Mouse (Mus musculus) heart, embryonic 16.5 days (tissue): Measurements from ENCODE around the gene Ttc7b. TPM values are rescaled to one million over a fixed set of nuclear protein-coding genes. Genes with fewer than 3 reads are reported as not detected.

Source experiments
- ATAC-seq: fragments of 200-750 bp; cut with Nextera tagmentation; replicated peaks from 2 replicates; pipeline ENCODE4 v1.8.0; 2017; ENCODE audit warnings: moderate number of reproducible peaks; ENCODE audit not compliant: insufficient read depth, low FRiP score; ENCODE audit errors: extremely low read depth
- H3K27ac ChIP-seq: fragments of 300-500 bp; sonication (generic); 2 replicates; pipeline ENCODE4 v1.5.1; 2014; ENCODE audit warnings: mild to moderate bottlenecking, low read length, control low read depth, moderate library complexity
- H3K27me3 ChIP-seq: fragments of 300-500 bp; sonication (generic); 2 replicates; pipeline ENCODE4 v1.6.1; 2014; ENCODE audit warnings: low read length, mixed read lengths; ENCODE audit not compliant: control insufficient read depth, insufficient read depth
- H3K36me3 ChIP-seq: fragments of 300-500 bp; sonication (generic); 2 replicates; pipeline ENCODE4 v1.6.1; 2014; ENCODE audit not compliant: control insufficient read depth, insufficient read depth
- H3K4me1 ChIP-seq: fragments of 300-500 bp; sonication (generic); 2 replicates; pipeline ENCODE4 v1.6.1; 2014; ENCODE audit warnings: low read length, mixed read lengths; ENCODE audit not compliant: control insufficient read depth, insufficient read depth
- H3K4me2 ChIP-seq: fragments of 300-500 bp; sonication (generic); 2 replicates; pipeline ENCODE4 v1.6.1; 2014; ENCODE audit warnings: low read depth, mild to moderate bottlenecking, control low read depth, low read length
- H3K4me3 ChIP-seq: fragments of 300-500 bp; sonication (generic); 2 replicates; pipeline ENCODE4 v1.5.1; 2014; ENCODE audit warnings: mild to moderate bottlenecking, control low read depth, low read length
- H3K9ac ChIP-seq: fragments of 300-500 bp; sonication (generic); 2 replicates; pipeline ENCODE4 v1.6.1; 2014; ENCODE audit warnings: low read length, control low read depth
- H3K9me3 ChIP-seq: fragments of 300-500 bp; sonication (generic); replicated peaks from 2 replicates; pipeline ENCODE4 v1.6.1; 2016; ENCODE audit warnings: low read length; ENCODE audit not compliant: control insufficient read depth
- WGBS: fragments of 180-500 bp; shearing (Covaris S2); extraction: QIAGEN DNeasy Blood & Tissue Kit; methylation state at CpG from one replicate; pipeline ENCODE4 v1.1.7; 2014; 5-methylcytosine and 5-hydroxymethylcytosine counted together
- polyA plus RNA-seq: library from polyadenylated mRNA; unstranded; fragments of >200 nt; fragmentation: Nextera tagmentation; extraction: Ambion mirVana; gene quantifications from 2 replicates; pipeline ENCODE4 v1.2.1, GENCODE M21; 2015

The Ttc7b gene
- polyA plus RNA-seq, 1 experiment from 2014 or later = 6.7 TPM

DNA sequence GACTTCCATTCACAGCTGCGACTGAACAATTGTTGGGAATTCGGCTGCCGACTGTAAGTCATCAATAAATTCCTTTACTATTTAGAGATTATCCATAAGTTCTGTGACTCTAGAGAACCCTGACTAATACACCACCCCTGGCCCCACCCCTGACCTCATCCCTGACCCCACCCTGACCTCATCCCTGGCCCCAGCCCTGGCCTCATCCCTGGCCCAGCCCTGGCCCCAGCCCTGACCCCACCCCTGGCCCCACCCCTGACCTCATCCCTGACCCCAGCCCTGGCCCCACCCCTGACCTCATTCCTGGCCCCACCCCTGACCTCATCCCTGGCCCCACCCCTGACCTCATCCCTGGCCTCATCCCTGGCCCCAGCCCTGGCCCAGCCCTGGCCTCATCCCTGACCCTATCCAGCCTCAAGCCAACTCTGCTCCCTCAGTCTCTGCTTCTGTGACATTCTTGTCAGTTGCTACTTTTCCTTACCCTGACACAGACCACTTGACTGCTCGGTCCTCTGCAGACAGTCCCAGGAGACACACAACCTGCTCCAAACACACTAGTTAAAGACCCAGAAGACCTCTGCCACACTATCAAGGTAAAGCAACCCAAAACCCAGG is 55.4 kb downstream of the Ttc7b start:
- Histone ChIP-seq H3K27me3 (no peaks in the 10 kb centered on the region), H3K27ac (no peak overlapping the region), H3K4me3 (no peak overlapping the region), H3K36me3 (peaks cover 6% of the 10 kb centered on the region), H3K9ac (no peak overlapping the region), H3K4me1 (0 out of 2 replicates have a peak, but pooled peaks cover 4% of the 10 kb centered on the region), H3K4me2 (no peak overlapping the region), H3K9me3 (no peaks in the 10 kb centered on the region)
- WGBS = 67% methylated on average over 1 of the region's 4 CpGs
- ATAC-seq = no peak

DNA sequence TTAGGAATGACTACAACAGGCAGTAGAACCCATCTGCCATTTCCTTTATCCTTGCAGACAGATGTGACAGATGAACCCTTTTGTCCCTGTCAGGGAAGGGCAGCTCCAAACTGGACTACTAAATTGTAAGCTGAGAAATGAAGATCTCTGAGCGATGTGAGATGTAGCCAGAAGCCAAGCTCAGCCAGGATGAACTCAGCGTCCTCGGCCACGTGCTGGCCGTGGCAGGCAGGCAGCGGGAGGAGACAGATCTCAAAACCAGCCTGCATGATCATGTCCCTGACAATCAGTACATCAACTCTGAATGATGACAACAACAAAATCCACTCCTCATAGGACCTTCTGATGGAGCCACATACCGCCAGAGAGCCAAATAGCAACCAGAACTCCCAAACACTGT is 62.9 kb downstream of the Ttc7b start:
- no peak overlapping the region for H3K27ac ChIP-seq
- no peak overlapping the region for H3K9ac ChIP-seq
- no peak overlapping the region for H3K4me2 ChIP-seq
- 91% methylated on average over 7 of the region's 7 CpGs for WGBS
- H3K4me1 ChIP-seq = peaks cover 16% of the 10 kb centered on the region
- 0 out of 2 replicates have a peak, but pooled peaks cover 3% of the 10 kb centered on the region for H3K36me3 ChIP-seq
- no peaks in the 10 kb centered on the region for H3K27me3 ChIP-seq
- H3K9me3 ChIP-seq = no peaks in the 10 kb centered on the region
- H3K4me3 ChIP-seq = no peak overlapping the region
- ATAC-seq = no peak

DNA sequence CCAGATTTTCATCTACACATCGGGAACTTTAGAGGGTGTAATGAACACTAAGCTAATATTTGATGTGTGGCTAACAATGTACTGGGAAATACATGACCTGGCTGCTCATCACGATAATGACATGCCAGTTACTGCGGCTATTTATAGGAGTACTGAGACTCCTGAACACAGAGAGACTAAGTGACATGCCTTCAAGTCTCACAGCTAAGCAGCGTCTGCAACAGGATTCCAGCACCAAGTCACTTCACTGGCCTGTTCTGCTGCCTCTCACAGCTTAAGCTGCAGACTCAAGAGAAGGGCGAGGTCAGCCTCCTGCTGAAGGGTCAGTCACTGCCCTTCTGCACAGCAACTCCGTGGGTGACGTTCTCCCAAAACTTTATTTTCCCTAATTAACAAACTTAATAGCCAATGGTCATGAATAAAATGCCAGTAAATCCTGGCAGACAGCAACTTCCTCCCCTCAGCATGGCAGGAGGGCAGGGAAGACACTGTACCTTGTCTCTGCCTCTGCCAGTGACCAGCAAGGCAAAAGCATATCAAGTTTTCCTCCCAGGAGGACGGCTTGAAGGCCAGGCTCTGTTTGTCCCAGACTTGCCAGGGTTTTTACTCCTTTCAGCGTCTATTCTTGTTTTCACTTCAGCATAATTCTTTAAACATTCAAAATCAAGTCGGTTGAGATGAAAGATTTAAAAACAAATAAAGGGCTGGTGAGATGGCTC is 64.2 kb downstream of the Ttc7b start:
- 46% methylated on average over 10 of the region's 10 CpGs for WGBS
- peak overlapping the region; percentile 33 for H3K9ac ChIP-seq
- peak; percentile 71 for ATAC-seq
- peak overlapping the region; percentile 42 for H3K4me2 ChIP-seq
- no peaks in the 10 kb centered on the region for H3K9me3 ChIP-seq
- H3K36me3 ChIP-seq = 0 out of 2 replicates have a peak, but pooled peaks cover 3% of the 10 kb centered on the region
- H3K4me3 ChIP-seq = no peak overlapping the region
- peak overlapping the region; percentile 97 for H3K27ac ChIP-seq
- no peaks in the 10 kb centered on the region for H3K27me3 ChIP-seq
- peaks cover 16% of the 10 kb centered on the region for H3K4me1 ChIP-seq

DNA sequence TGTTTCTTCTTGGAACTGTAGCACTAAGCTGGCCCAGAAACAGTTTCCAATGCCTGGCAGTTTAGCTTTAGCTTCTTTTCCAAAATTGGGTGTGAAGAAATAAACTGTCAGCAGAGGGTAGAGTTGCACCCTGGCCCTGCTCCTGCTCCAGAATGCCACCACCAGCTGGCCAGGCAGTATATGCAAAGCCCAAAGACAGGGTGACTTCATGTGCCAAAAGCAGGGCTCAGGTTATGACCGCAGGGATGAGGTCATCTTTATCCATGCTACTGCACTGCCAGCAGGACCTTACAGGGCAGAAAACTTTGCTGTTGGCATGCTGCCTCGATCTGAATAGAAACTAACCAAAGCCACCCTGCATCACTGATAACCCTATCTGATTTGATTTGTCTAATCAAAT is 65.2 kb downstream of the Ttc7b start:
- H3K36me3 ChIP-seq = 0 out of 2 replicates have a peak, but pooled peaks cover 3% of the 10 kb centered on the region
- no peaks in the 10 kb centered on the region for H3K27me3 ChIP-seq
- H3K4me2 ChIP-seq = peak overlapping the region; percentile 42
- H3K4me1 ChIP-seq = peaks cover 16% of the 10 kb centered on the region
- no peaks in the 10 kb centered on the region for H3K9me3 ChIP-seq
- peak overlapping the region; percentile 97 for H3K27ac ChIP-seq
- peak overlapping the region; percentile 38; the same call in 1 of the 2 replicates for H3K9ac ChIP-seq
- ATAC-seq = peak; percentile 91
- no peak overlapping the region for H3K4me3 ChIP-seq
- WGBS = 34% methylated on average over 2 of the region's 2 CpGs

DNA sequence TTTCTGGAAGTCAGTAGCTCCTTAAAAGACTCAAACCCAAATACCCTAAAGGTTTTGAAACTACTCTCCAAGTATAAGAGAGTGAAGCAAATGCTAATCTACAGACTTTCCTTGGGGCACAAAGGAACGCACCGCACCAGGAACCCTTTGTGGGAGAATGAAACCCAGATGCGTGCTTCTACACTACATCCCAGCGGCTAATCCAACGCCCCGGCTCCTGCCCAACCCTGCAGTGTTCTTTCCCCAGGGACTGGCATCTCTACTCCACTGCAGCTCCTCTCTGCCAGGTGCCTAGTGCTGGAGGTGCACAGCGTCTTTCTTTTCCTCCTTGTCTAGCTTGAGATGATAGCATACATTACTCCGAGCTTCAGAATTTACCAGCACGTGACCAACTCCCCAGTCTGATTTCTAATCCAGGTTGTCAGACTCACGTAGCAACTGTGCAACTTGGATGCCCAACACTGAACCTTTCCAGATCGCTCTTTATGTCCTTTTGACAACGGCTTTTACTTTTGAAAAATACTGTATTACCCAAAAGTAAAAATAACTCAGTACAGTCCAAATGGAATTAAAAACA is 72.8 kb downstream of the Ttc7b start:
- ATAC-seq = no peak
- Histone ChIP-seq H3K36me3 (no peaks in the 10 kb centered on the region), H3K9ac (no peak overlapping the region), H3K4me3 (no peak overlapping the region), H3K4me2 (no peak overlapping the region), H3K4me1 (peaks cover 18% of the 10 kb centered on the region), H3K27me3 (no peaks in the 10 kb centered on the region), H3K27ac (peak overlapping the region; percentile 57), H3K9me3 (no peaks in the 10 kb centered on the region)
- 81% methylated on average over 12 of the region's 12 CpGs for WGBS

DNA sequence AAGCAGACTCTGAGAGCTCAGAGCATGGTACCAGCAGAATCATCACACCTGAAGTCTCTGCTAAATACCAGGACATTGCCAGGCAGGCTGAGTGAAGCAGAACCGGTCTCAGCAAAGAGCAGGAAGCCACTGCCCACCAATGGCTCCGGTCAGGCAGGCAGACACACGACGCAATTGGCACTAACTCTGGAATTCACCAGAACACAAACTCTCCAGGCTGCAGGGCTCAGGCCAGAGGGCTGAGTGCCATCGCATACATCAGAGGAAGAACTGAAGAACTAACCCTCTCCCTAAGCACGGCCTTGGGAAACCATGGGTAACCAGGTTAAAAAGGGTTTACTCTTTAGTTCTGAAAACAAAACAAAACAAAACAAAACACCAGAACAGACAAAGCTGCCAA is 73.5 kb downstream of the Ttc7b start:
- peak overlapping the region; percentile 57 for H3K27ac ChIP-seq
- H3K4me3 ChIP-seq = no peak overlapping the region
- ATAC-seq = peak; percentile 55; the same call in 1 of the 2 replicates
- H3K27me3 ChIP-seq = no peaks in the 10 kb centered on the region
- 39% methylated on average over 6 of the region's 6 CpGs for WGBS
- H3K36me3 ChIP-seq = no peaks in the 10 kb centered on the region
- peaks cover 18% of the 10 kb centered on the region for H3K4me1 ChIP-seq
- H3K9ac ChIP-seq = no peak overlapping the region
- H3K4me2 ChIP-seq = no peak overlapping the region
- H3K9me3 ChIP-seq = no peaks in the 10 kb centered on the region

DNA sequence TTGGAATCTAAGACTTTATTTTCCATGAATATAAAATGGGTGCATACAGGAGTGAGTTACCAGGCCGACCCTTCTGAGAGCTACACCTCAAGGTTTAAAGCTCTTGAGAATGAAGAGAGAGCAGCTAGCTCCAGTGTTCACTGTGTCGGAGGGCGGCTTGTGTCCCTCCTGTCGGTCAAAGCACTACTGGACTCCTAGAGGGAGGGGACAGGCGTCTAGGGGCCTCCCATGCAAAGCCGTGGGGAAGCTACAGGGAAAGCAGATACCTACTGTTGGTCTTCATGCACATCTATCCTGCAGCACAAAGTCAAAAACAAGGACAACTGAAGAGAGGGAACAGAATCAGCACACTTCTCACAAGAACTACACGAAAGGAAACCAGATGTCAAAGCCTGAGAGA is 74.9 kb downstream of the Ttc7b start:
- Histone ChIP-seq H3K27me3 (no peaks in the 10 kb centered on the region), H3K4me1 (peaks cover 18% of the 10 kb centered on the region), H3K36me3 (no peaks in the 10 kb centered on the region), H3K9me3 (no peaks in the 10 kb centered on the region), H3K27ac (no peak overlapping the region), H3K4me2 (no peak overlapping the region), H3K9ac (no peak overlapping the region), H3K4me3 (no peak overlapping the region)
- no peak for ATAC-seq
- WGBS = 79% methylated on average over 7 of the region's 7 CpGs

DNA sequence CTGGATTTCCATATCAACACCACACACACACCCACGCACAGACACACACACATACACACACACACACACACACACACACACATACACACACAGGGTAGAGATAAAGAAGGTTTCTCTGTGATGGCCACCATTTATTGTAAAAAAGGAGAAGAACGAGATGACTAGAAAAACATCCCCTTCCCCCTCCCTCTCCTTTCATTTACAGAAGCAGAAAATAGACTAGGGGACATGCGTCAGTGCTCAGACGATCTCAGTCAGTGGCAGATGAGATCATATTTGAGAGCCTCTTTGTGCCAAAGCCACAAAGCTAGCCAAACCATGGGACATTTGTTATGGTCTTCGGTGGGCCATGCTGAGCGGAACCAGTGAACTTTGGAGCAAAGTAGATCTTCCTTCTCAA is 75.4 kb downstream of the Ttc7b start:
- no peak overlapping the region for H3K27ac ChIP-seq
- H3K4me2 ChIP-seq = no peak overlapping the region
- H3K27me3 ChIP-seq = no peaks in the 10 kb centered on the region
- H3K36me3 ChIP-seq = no peaks in the 10 kb centered on the region
- ATAC-seq = no peak
- 60% methylated on average over 6 of the region's 6 CpGs for WGBS
- no peak overlapping the region for H3K9ac ChIP-seq
- H3K9me3 ChIP-seq = no peaks in the 10 kb centered on the region
- H3K4me3 ChIP-seq = no peak overlapping the region
- H3K4me1 ChIP-seq = peaks cover 21% of the 10 kb centered on the region

DNA sequence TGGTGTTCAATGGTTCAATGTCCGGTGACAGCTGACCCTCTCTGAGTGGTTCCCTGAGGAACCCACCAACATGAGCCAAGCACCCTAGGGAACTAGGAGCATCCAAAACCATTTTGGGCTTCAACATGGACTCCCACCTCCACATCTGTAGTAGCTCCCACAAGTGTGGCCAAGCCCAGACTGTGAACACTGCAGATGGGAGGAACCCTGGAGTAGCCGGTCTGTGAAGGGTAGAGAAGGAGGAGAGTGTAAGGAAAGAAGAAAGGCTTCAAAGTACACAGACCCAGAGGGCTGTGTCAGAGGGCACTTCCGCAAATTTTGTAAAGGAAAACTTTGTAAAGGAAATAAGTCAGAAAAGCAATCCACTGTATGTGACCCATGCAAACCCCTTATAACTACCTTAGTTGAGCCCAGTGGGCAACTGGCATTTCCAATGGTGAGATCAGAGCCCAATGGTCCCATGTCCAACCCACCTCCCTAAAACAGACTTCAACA is 75.9 kb downstream of the Ttc7b start:
- ATAC-seq = no peak
- Histone ChIP-seq H3K4me1 (peaks cover 26% of the 10 kb centered on the region), H3K27me3 (no peaks in the 10 kb centered on the region), H3K27ac (0 out of 2 replicates have a peak overlapping the region, but pooled peaks have one; percentile 4), H3K9me3 (no peaks in the 10 kb centered on the region), H3K36me3 (no peaks in the 10 kb centered on the region), H3K4me2 (no peak overlapping the region), H3K9ac (no peak overlapping the region), H3K4me3 (no peak overlapping the region)
- WGBS = 89% methylated on average over 3 of the region's 3 CpGs
